Mouse (Mus musculus) stomach, postnatal 0 days (tissue): ENCODE results near the gene Rin2.

Experiments
- CTCF ChIP-seq: IDR thresholded peaks from 2 replicates; pipeline ENCODE4 v1.5.1; 2016; ENCODE audit warnings: antibody characterized with exemption, low read depth, mild to moderate bottlenecking, moderate library complexity
- EP300 ChIP-seq: optimal IDR thresholded peaks from 2 replicates; pipeline ENCODE3; 2016; ENCODE audit warnings: antibody characterized with exemption

DNA sequence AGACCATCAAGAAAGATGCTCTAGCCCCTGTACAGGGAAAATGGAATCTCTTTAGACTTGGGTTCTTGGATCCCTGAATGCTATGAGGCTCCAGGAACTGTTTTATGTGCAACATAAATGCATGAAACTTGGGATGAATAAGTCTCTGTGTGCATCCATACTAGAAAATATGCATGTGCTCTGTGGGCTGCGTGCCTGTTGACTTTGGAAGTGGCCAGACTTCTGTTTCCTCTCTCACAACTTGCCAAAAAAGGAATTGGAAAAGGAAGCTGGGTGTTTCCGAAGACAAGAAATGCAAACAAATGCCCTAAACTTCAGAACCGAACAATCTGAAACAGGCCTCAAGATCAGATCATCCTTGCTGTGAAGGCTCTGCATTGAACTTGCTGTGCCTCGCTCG lies 41.2 kb upstream of the Rin2 start:
- no peak for TF ChIP-seq CTCF
- no peak for TF ChIP-seq EP300
